Mouse (Mus musculus) CH12.LX (cell line): ENCODE measurements around the gene 4930442H23Rik. TPM values are rescaled to one million over a fixed set of nuclear protein-coding genes. Genes with fewer than 3 reads are reported as not detected.
A peak's percentile ranks its signal among the peaks of the same experiment; 100 is the strongest.

ENCODE experiments used
- DNase-seq: peaks from one replicate; pipeline ENCODE4 v3.0.0-alpha.2; 2013; ENCODE audit errors: extremely low read depth
- H3K27ac ChIP-seq: 2 replicates; pipeline ENCODE4 v1.5.1; 2012; ENCODE audit warnings: low read depth, mild to moderate bottlenecking, control low read depth, moderate library complexity; ENCODE audit not compliant: insufficient read depth
- H3K27me3 ChIP-seq: replicated peaks from 2 replicates; pipeline ENCODE3; 2012; ENCODE audit warnings: inconsistent platforms
- H3K36me3 ChIP-seq, 2 experiments: replicated peaks in 1 of 2; 2 replicates each; pipeline versions ENCODE3 to v1.6.1; 2012; ENCODE audit warnings: inconsistent platforms in 1 of 2, low read length in 1 of 2, mild to moderate bottlenecking in 1 of 2, mixed read lengths in 1 of 2, moderate library complexity in 1 of 2; ENCODE audit not compliant: control insufficient read depth in 1 of 2, insufficient read depth in 1 of 2
- H3K4me1 ChIP-seq, 2 experiments: 2 replicates each; pipeline ENCODE4 v1.6.1; 2012; ENCODE audit warnings: inconsistent platforms in 1 of 2, moderate library complexity in 1 of 2; ENCODE audit not compliant: insufficient read depth in 2 of 2, control insufficient read depth in 1 of 2
- H3K4me2 ChIP-seq: 2 replicates; pipeline ENCODE4 v1.6.1; 2012; ENCODE audit warnings: low read depth, mild to moderate bottlenecking, control low read depth; ENCODE audit not compliant: poor library complexity, insufficient read depth, severe bottlenecking
- H3K4me3 ChIP-seq, 3 experiments: fragments of 150-350 bp in 1 of 3; sonication (generic) in 1 of 3; replicated peaks in 1 of 3; 2 replicates each; pipeline versions ENCODE3 to v1.5.1; 2011 to 2012; ENCODE audit warnings: low read depth in 2 of 3, low read length in 2 of 3, mild to moderate bottlenecking in 2 of 3, moderate library complexity in 2 of 3, control low read depth in 1 of 3, improper control_type of control experiment in 1 of 3, inconsistent platforms in 1 of 3, mixed read lengths in 1 of 3; ENCODE audit not compliant: poor library complexity in 1 of 3
- H3K79me2 ChIP-seq: replicated peaks from 2 replicates; pipeline ENCODE4 v1.6.1; 2012; ENCODE audit warnings: mild to moderate bottlenecking, moderate library complexity; ENCODE audit not compliant: control insufficient read depth, poor library complexity, insufficient read depth, severe bottlenecking; ENCODE audit errors: extremely low read depth
- H3K9ac ChIP-seq: 2 replicates; pipeline ENCODE4 v1.6.1; 2012; ENCODE audit warnings: low read depth, mild to moderate bottlenecking, control low read depth, moderate library complexity; ENCODE audit not compliant: insufficient read depth
- H3K9me3 ChIP-seq: replicated peaks from 2 replicates; pipeline ENCODE3; 2012; ENCODE audit warnings: low read length, inconsistent platforms, mixed read lengths
- CTCF ChIP-seq, 2 experiments: IDR thresholded peaks in 1 of 2; conservative IDR thresholded peaks in 1 of 2; 2 replicates each; pipeline ENCODE4 v1.5.1; 2011 to 2012; ENCODE audit warnings: low read depth in 2 of 2, low read length in 2 of 2, improper control_type of control experiment in 1 of 2, inconsistent platforms in 1 of 2, mild to moderate bottlenecking in 1 of 2, moderate library complexity in 1 of 2
- E2F4 ChIP-seq: IDR thresholded peaks from 2 replicates; pipeline ENCODE4 v1.6.1; 2011; ENCODE audit warnings: low read depth, low read length, improper control_type of control experiment; ENCODE audit not compliant: insufficient replicate concordance
- ETS1 ChIP-seq: conservative IDR thresholded peaks from 2 replicates; pipeline ENCODE4 v1.6.1; 2012; ENCODE audit warnings: low read depth, mild to moderate bottlenecking, inconsistent platforms, low read length, improper control_type of control experiment, moderate library complexity
- HCFC1 ChIP-seq: IDR thresholded peaks from 2 replicates; pipeline ENCODE4 v1.6.1; 2012; ENCODE audit warnings: low read depth, mild to moderate bottlenecking, inconsistent platforms, low read length, improper control_type of control experiment
- IRF4 ChIP-seq: IDR thresholded peaks from 2 replicates; pipeline ENCODE4 v1.6.1; 2014; ENCODE audit warnings: low read depth, mild to moderate bottlenecking, inconsistent platforms, low read length, improper control_type of control experiment
- JUND ChIP-seq: conservative IDR thresholded peaks from 2 replicates; pipeline ENCODE4 v1.6.1; 2011; ENCODE audit warnings: low read depth, low read length, improper control_type of control experiment
- MAFK ChIP-seq: IDR thresholded peaks from 2 replicates; pipeline ENCODE4 v1.6.1; 2011; ENCODE audit warnings: low read length, improper control_type of control experiment; ENCODE audit not compliant: insufficient replicate concordance
- MAX ChIP-seq: IDR thresholded peaks from 2 replicates; pipeline ENCODE4 v1.6.1; 2011; ENCODE audit warnings: low read length, improper control_type of control experiment
- MEF2A ChIP-seq: IDR thresholded peaks from 2 replicates; pipeline ENCODE4 v1.6.1; 2014; ENCODE audit warnings: low read depth, mild to moderate bottlenecking, inconsistent platforms, low read length, improper control_type of control experiment, borderline replicate concordance
- MXI1 ChIP-seq: IDR thresholded peaks from 2 replicates; pipeline ENCODE4 v1.6.1; 2011; ENCODE audit warnings: mild to moderate bottlenecking, low read depth, low read length, improper control_type of control experiment
- MYC ChIP-seq: IDR thresholded peaks from 2 replicates; pipeline ENCODE4 v1.6.1; 2011; ENCODE audit warnings: low read depth, mild to moderate bottlenecking, improper control_type of control experiment, low read length
- NELFE ChIP-seq: IDR thresholded peaks from 2 replicates; pipeline ENCODE4 v1.6.1; 2011; ENCODE audit warnings: low read depth, low read length, improper control_type of control experiment
- NRF1 ChIP-seq: IDR thresholded peaks from 2 replicates; pipeline ENCODE4 v1.6.1; 2014; ENCODE audit warnings: low read depth, mild to moderate bottlenecking, inconsistent platforms, low read length, improper control_type of control experiment, moderate library complexity
- POLR2AphosphoS2 ChIP-seq: IDR thresholded peaks from 2 replicates; pipeline ENCODE4 v1.6.1; 2011; ENCODE audit warnings: low read depth, low read length, improper control_type of control experiment
- RAD21 ChIP-seq: IDR thresholded peaks from 2 replicates; pipeline ENCODE4 v1.6.1; 2011; ENCODE audit warnings: low read depth, mild to moderate bottlenecking, low read length, improper control_type of control experiment, moderate library complexity
- RCOR1 ChIP-seq: conservative IDR thresholded peaks from 2 replicates; pipeline ENCODE4 v1.6.1; 2012; ENCODE audit warnings: low read depth, mild to moderate bottlenecking, inconsistent platforms, low read length, improper control_type of control experiment
- SMC3 ChIP-seq: IDR thresholded peaks from 2 replicates; pipeline ENCODE4 v1.6.1; 2011; ENCODE audit warnings: low read depth, low read length, improper control_type of control experiment
- TBP ChIP-seq: conservative IDR thresholded peaks from 2 replicates; pipeline ENCODE4 v1.6.1; 2011; ENCODE audit warnings: low read depth, low read length, improper control_type of control experiment
- TCF12 ChIP-seq: IDR thresholded peaks from 2 replicates; pipeline ENCODE4 v1.6.1; 2014; ENCODE audit warnings: low read depth, mild to moderate bottlenecking, inconsistent platforms, low read length, improper control_type of control experiment
- USF1 ChIP-seq: IDR thresholded peaks from 2 replicates; pipeline ENCODE4 v1.6.1; 2014; ENCODE audit warnings: low read depth, mild to moderate bottlenecking, inconsistent platforms, low read length, improper control_type of control experiment
- ZC3H11A ChIP-seq: IDR thresholded peaks from 2 replicates; pipeline ENCODE4 v1.6.1; 2012; ENCODE audit warnings: low read depth, mild to moderate bottlenecking, inconsistent platforms, low read length, improper control_type of control experiment
- ZKSCAN1 ChIP-seq: IDR thresholded peaks from 2 replicates; pipeline ENCODE4 v1.6.1; 2012; ENCODE audit warnings: low read depth, inconsistent platforms, low read length, improper control_type of control experiment, borderline replicate concordance
- ZNF384 ChIP-seq: IDR thresholded peaks from 2 replicates; pipeline ENCODE4 v1.6.1; 2012; ENCODE audit warnings: low read depth, low read length, improper control_type of control experiment, inconsistent platforms
- dilution Hi-C: fragments of 300-500 bp; cut with MboI; formaldehyde crosslinking; loops from 2 replicates; pipeline ENCODE4 v1.14.3; 2020; ENCODE audit warnings: low sequenced_read_pairs; ENCODE audit not compliant: extremely low pct_unique_long_range_greater_than_20kb, extremely low pct_ligation_motif_present
- in situ Hi-C: fragments of 300-500 bp; cut with MboI; formaldehyde crosslinking; loops from 3 replicates; pipeline ENCODE4 v1.14.3; 2019; ENCODE audit warnings: low sequenced_read_pairs, low pct_ligation_motif_present, low pct_unique_long_range_greater_than_20kb, mixed read lengths
- polyA plus RNA-seq: library from polyadenylated mRNA; unstranded; fragments of >175 nt; gene quantifications from 2 replicates; pipeline ENCODE4 v1.2.1, GENCODE M21; 2012; ENCODE audit warnings: low read depth; ENCODE audit not compliant: insufficient read length
- total RNA-seq, 2 experiments: library from RNA; depleted of rRNA; stranded (reverse); fragments of 300-350 nt in 1 of 2; fragments of >200 nt in 1 of 2; gene quantifications; 2 replicates each; pipeline ENCODE4 v1.2.3; 2012 to 2014

Gene 4930442H23Rik
- total and polyA plus RNA-seq, 3 experiments = 0.27 TPM; not detected in 2

GRCm38 (mm10) chr10:81198230-81198629 lies 14.6 kb upstream of the 4930442H23Rik start:
- Histone ChIP-seq H3K4me2 (no peak overlapping the region), H3K36me3 (no peaks in the 10 kb centered on the region), H3K9ac (no peak overlapping the region), H3K79me2 (no peaks in the 10 kb centered on the region), H3K27ac (no peak overlapping the region), H3K27me3 (peaks cover 5% of the 10 kb centered on the region), H3K9me3 (no peaks in the 10 kb centered on the region), H3K4me1 (peaks cover 32 to 52% of the 10 kb centered on the region in 2 experiments), H3K4me3 (no peak overlapping the region)
- in situ Hi-C loops = loop anchor here (5.0 to 10.0 kb wide), 2 partner anchors 89 to 157 kb away; partner anchors contain the start of genes Hmg20b and Mfsd12
- TF ChIP-seq NELFE = no peak
- TF ChIP-seq JUND = peak; percentile 48; the same call in 1 of the 2 replicates
- TF ChIP-seq ZNF384 = no peak
- TF ChIP-seq SMC3 = peak; percentile 79
- TF ChIP-seq E2F4 = no peak
- TF ChIP-seq MAX = no peak
- no peak for TF ChIP-seq MXI1
- TF ChIP-seq MAFK = no peak
- no peak for TF ChIP-seq RCOR1
- TF ChIP-seq MYC = no peak
- TF ChIP-seq POLR2AphosphoS2 = no peak
- peak; percentile 25; the same call in 1 of the 2 replicates for TF ChIP-seq MEF2A
- TF ChIP-seq USF1 = no peak
- no peak for TF ChIP-seq HCFC1
- peak; percentile 39 for TF ChIP-seq ZC3H11A
- peak; percentile 96 for TF ChIP-seq RAD21
- no peak for TF ChIP-seq TBP
- 0 out of 2 replicates have a peak, but pooled peaks have one; percentile 21 for TF ChIP-seq IRF4
- TF ChIP-seq CTCF (conservative IDR thresholded peaks at IDR 0.05 in 1 of 2, IDR thresholded peaks at IDR 0.05 in 1 of 2; ENCODE audit: low read depth in 2 of 2, low read length in 2 of 2) = peak; percentile 74 to 96
- TF ChIP-seq ETS1 = no peak
- TF ChIP-seq TCF12 = no peak
- TF ChIP-seq ZKSCAN1 = no peak
- no peak for TF ChIP-seq NRF1
- dilution Hi-C loops = no loop called here
- peak; percentile 72 for DNase-seq
